Mouse (Mus musculus) B cell, adult 67 days (primary cell): ENCODE measurements around the gene Trim12c. TPM values are rescaled to one million over a fixed set of nuclear protein-coding genes. Genes with fewer than 3 reads are reported as not detected.

Experiments
- total RNA-seq, 2 experiments: library from RNA; stranded (reverse); gene quantifications; 4 replicates each; pipeline ENCODE4 v1.2.4; 2023

The Trim12c gene
- 10 to 100 TPM; 52.0 to 65.2 TPM for total RNA-seq

DNA sequence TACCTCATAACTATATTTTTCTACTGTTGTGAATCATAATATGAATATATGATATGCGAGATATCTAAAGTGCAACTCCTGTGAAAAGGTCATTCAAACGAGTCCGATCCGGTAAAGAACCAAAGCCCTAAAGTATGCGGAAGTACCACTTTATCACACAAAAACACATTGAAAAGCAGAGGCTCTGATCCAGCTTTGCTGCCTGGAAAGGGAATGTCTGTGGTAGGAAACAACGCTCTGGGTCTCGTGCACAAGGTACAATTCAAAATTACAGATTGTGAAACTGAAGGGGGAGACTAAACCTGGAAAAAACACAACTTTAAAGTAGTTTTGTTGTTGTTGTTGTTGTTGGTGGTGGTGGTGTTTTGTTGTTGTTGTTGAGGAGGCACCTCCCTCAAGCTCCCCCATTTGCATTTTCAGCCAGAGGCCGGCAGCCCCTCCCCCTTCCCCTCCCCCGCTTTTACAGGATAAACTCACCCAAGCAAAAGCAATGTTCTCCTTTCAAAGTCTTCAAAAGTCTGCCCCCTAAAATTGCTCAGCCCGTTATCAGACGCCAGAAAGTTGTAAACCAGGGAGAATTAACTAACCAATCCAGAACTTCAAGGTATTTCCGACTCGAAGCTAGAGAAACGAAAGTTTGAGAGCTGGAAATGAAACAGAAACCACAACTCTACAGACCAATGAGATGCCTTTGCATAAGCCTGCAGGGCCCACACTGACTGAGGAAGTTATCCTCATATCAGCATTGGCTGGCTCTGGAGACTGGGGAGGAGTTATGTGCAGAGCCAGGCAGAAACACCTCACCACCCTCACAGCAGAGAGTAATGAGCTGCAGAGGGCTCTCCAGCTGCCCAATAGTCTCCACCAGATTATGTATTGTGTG lies at the start of gene Trim12c:
Gene Trim12c (minus strand): TSS at position 646 of the 883 bp plus-strand sequence.

GRCm38 (mm10) chr7:104400698-104401097 lies 47.5 kb upstream of the Trim12c start, which contains the start of gene Trim30c:
Gene Trim30c (minus strand): TSS chr7:104400837.

DNA sequence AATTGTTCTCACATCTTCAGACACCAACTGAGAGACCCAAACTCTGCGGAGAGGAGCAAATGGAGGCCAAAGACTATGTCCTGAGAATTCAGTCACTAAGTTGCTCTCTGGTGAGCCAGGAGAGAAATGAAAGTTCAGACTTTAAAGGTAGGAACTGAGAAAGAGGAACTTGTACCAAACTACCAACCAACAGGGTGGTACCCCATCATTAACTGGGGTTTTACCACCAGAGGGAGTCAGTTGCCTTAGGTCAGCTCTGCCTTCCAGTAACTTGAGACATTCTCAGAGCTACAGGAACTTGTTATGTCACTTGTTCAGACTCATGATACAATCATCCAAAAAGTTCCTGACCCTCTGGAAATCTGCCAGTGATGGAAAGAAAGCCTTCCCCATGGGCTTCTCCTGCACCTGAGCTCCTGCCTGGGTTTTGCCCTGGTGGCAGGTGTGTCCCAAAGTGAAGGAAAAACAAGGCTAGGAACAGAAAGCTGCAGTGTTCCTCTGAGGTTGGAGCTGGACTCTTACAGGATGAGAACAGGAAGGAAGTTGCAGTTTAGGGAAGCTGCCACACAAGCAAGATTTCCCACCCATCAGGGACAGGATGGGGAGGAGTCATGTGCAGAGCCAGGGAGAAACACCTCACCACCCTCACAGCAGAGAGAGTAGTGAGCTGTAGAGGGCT lies 16.7 kb upstream of the Trim12c start, which contains the start of gene Trim30b:
Gene Trim30b (minus strand): TSS at position 149 of the 679 bp plus-strand sequence.

DNA sequence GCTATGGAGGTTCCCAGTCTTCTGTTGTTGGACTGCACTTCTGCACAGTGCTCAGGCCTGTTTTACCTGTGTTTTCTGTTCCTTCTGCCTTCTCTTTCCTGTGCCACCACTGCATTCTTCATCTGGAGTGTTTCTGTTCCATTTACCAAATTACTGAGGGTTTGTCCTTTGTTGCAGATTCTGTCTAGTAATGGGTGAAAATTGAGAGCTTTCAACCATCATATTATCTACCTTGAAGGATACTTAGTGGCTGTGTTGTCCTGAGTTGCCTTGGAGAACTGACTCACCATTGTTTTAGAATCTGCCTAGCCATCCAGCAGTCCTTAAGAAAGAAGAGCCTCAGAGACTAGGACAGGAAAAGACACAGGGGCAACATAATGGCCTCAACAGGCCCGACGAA lies 24.0 kb downstream of the Trim12c start, which contains the start of gene Trim34b:
Gene Trim34b (plus strand): TSS at position 301 of the 400 bp plus-strand sequence.

DNA sequence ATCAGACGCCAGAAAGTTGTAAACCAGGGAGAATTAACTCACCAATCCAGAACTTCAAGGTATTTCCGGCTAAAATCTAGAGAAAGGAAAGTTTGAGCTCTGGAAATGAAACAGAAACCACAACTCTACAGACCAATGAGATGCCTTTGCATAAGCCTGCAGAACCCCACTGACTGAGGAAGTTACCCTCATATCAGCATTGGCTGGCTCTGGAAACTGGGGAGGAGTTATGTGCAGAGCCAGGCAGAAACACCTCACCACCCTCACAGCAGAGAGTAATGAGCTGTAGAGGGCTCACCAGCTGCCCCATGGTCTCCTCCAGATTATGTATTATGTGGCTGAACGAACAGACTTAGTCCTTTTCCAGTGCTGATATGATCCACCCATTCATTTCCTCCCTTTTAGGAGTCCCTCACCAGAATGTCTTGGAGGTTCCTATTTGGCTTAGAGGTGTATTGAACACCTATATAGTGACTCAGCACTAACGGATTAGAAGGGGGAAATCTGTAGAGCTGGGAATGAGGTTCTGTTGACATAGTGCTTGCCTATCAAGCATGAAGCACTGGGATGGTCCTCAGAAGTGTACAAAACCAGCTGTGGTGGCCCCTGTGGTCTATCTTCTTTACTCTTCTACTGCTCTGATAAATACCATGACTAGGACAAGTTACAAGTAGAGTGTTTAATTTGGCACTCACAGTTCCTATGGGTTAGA lies 37.6 kb downstream of the Trim12c start, which contains the start of gene Trim12a:
Gene Trim12a (minus strand): TSS at position 98 of the 712 bp plus-strand sequence.

Other genes with a start within 250 kb of the Trim12c start
- not detected for gene Olfr646, start 248.5 kb downstream of the Trim12c start, total RNA-seq
- gene Ubqln5, start 223.5 kb downstream of the Trim12c start, total RNA-seq = not detected
- not detected for gene Olfr643, start 216.0 kb downstream of the Trim12c start, total RNA-seq
- gene Ubqln3, start 210.1 kb downstream of the Trim12c start, total RNA-seq = not detected
- gene Ubqlnl, start 202.8 kb downstream of the Trim12c start, total RNA-seq = not detected
- not detected for gene Olfm5, start 188.5 kb downstream of the Trim12c start, total RNA-seq
- not detected for gene Olfr648, start 170.0 kb downstream of the Trim12c start, total RNA-seq
- gene Olfr649, start 157.4 kb downstream of the Trim12c start, total RNA-seq = not detected
- gene Trim6, start 134.6 kb downstream of the Trim12c start, total RNA-seq = under 1 TPM; 0.39 to 0.70 TPM
- 10 to 100 TPM; 67.2 to 84.3 TPM for gene Trim34a, start 108.9 kb downstream of the Trim12c start, total RNA-seq
- gene Trim5, start 65.3 kb downstream of the Trim12c start, total RNA-seq = 10 to 100 TPM; 30.7 to 37.6 TPM
- 100 to 1,000 TPM; 121 to 151 TPM for gene Trim12a, start 37.9 kb downstream of the Trim12c start, total RNA-seq
- gene Trim34b, start 23.9 kb downstream of the Trim12c start, total RNA-seq = 1 to 10 TPM; 3.5 to 4.3 TPM
- 10 to 100 TPM; 27.6 to 36.8 TPM for gene Trim30b, start 16.5 kb upstream of the Trim12c start, total RNA-seq
- gene Trim30c, start 47.5 kb upstream of the Trim12c start, total RNA-seq = 1 to 10 TPM; 4.2 to 7.4 TPM
- 100 to 1,000 TPM in 1 of 2 experiments, 10 to 100 TPM in 1; 79.4 to 109 TPM for gene Trim30a, start 111.8 kb upstream of the Trim12c start, total RNA-seq
- 10 to 100 TPM; 16.1 to 30.2 TPM for gene Trim30d, start 154.5 kb upstream of the Trim12c start, total RNA-seq
- not detected for gene Olfr651, start 196.8 kb upstream of the Trim12c start, total RNA-seq
- gene Olfr652, start 207.5 kb upstream of the Trim12c start, total RNA-seq = not detected
- not detected for gene Olfr653, start 224.0 kb upstream of the Trim12c start, total RNA-seq
- not detected for gene Olfr654, start 233.7 kb upstream of the Trim12c start, total RNA-seq
- not detected for gene Olfr655, start 248.4 kb upstream of the Trim12c start, total RNA-seq